Mouse (Mus musculus): ENCODE results near the gene Cblb.

- TF ChIP-seq FLI1 (IDR thresholded peaks at IDR 0.05; ENCODE audit: low read length) (no peak), GATA1 (IDR thresholded peaks at IDR 0.05; ENCODE audit: borderline replicate concordance, low read length) (no peak)
Observed at GRCm38 (mm10) chr16:52104608-52105007, 73.6 kb downstream of the Cblb start.

Measured in megakaryocyte, embryonic 14.5 days (primary cell).